34 mouse cellular contexts compared by ENCODE assay signal in genomic region chr10:117234825-117235224, GRCm38 (mm10). TPM values are rescaled to one million over a fixed set of nuclear protein-coding genes. Genes with fewer than 3 reads are reported as not detected.
DNase-seq lines count a peak whose midpoint lies in the region; ATAC-seq lines count a peak whose summit lies in the region.
"Had no signal": no experiment of that assay in that cellular context is flagged by ENCODE, and none has a peak within 500 bp of the region (broad histone marks: within the 10 kb centered on the region; RNA-seq: fewer than 3 reads in every experiment).

No protein-coding gene starts in this region.

- H3K9me3 ChIP-seq in lung, embryonic 16.5 days (ENCODE audit: control insufficient read depth, low read length), result no peaks in the 10 kb centered on the region
- H3K9me3 ChIP-seq: embryonic facial prominence, embryonic 12.5 days; embryonic facial prominence, embryonic 15.5 days; forebrain, embryonic 15.5 days; G1E; hindbrain, embryonic 10.5 days; hindbrain, embryonic 13.5 days; intestine, embryonic 15.5 days had no signal

- H3K4me1 ChIP-seq in lung, embryonic 16.5 days (replicated peaks; ENCODE audit: control insufficient read depth, insufficient read depth, low read length), result no peaks in the 10 kb centered on the region
- H3K4me1 ChIP-seq: embryonic facial prominence, embryonic 12.5 days; embryonic facial prominence, embryonic 15.5 days; forebrain, embryonic 15.5 days; hindbrain, embryonic 10.5 days; hindbrain, embryonic 13.5 days; intestine, embryonic 15.5 days had no signal

- H3K36me3 ChIP-seq in lung, embryonic 16.5 days (ENCODE audit: control insufficient read depth, insufficient read depth, low read length), result no peaks in the 10 kb centered on the region
- H3K36me3 ChIP-seq: embryonic facial prominence, embryonic 12.5 days; embryonic facial prominence, embryonic 15.5 days; forebrain, embryonic 15.5 days; G1E; hindbrain, embryonic 10.5 days; hindbrain, embryonic 13.5 days; intestine, embryonic 15.5 days had no signal

- DNase-seq in adrenal gland, postnatal 14 days, result peak; percentile 51
- no peak for DNase-seq in adrenal gland, adult 8-10 months
- no peak for DNase-seq in lung, postnatal 25 days (ENCODE audit: low spot score)
- DNase-seq in NIH3T3 (ENCODE audit: low read depth), result peak; percentile 42
- peak; percentile 27 to 66 for DNase-seq in lung, postnatal 4 days
- DNase-seq: adrenal gland, adult 2 months; B cell, adult 2 months; cerebellum, adult 11 months; cerebellum, adult 2 months; cerebellum, adult 9-11 months; cerebellum, postnatal 25 days; gastrocnemius, postnatal 10 days; gastrocnemius, postnatal 36 days had no signal

- peak overlapping the region; percentile 13 for H3K27ac ChIP-seq in lung, embryonic 16.5 days (ENCODE audit: low read length)
- H3K27ac ChIP-seq: embryonic facial prominence, embryonic 12.5 days; embryonic facial prominence, embryonic 15.5 days; forebrain, embryonic 15.5 days; hindbrain, embryonic 10.5 days; hindbrain, embryonic 13.5 days; intestine, embryonic 15.5 days had no signal

- H3K27me3 ChIP-seq in lung, embryonic 16.5 days (ENCODE audit: control insufficient read depth, insufficient read depth, low read depth, low read length), result no peaks in the 10 kb centered on the region
- H3K27me3 ChIP-seq: CH12.LX; embryonic facial prominence, embryonic 12.5 days; embryonic facial prominence, embryonic 15.5 days; forebrain, embryonic 15.5 days; hindbrain, embryonic 13.5 days; intestine, embryonic 15.5 days had no signal

- no peak overlapping the region for H3K9ac ChIP-seq in lung, embryonic 16.5 days (ENCODE audit: low read length)
- H3K9ac ChIP-seq: embryonic facial prominence, embryonic 12.5 days; embryonic facial prominence, embryonic 15.5 days; forebrain, embryonic 15.5 days; hindbrain, embryonic 13.5 days; intestine, embryonic 15.5 days had no signal

- ATAC-seq in lung, embryonic 16.5 days (ENCODE audit: low read depth), result peak; percentile 62
- no peak for ATAC-seq in activated CD4-positive, CD25-positive, alpha-beta regulatory T cell, adult 4 months
- ATAC-seq: forebrain, embryonic 15.5 days; hindbrain, embryonic 16.5 days; intestine, embryonic 15.5 days had no signal

- H3K4me2 ChIP-seq in lung, embryonic 16.5 days (ENCODE audit: low read depth, low read length), result no peak overlapping the region; the same call in 1 of the 2 replicates
- H3K4me2 ChIP-seq: embryonic facial prominence, embryonic 12.5 days; embryonic facial prominence, embryonic 15.5 days; forebrain, embryonic 15.5 days; heart, embryonic 11.5 days; hindbrain, embryonic 13.5 days had no signal

- WGBS in lung, embryonic 16.5 days, result 33% methylated on average over 4 of the region's 4 CpGs

- no peak overlapping the region for H3K4me3 ChIP-seq in lung, embryonic 16.5 days (ENCODE audit: low read length)
- H3K4me3 ChIP-seq: embryonic facial prominence, embryonic 12.5 days; embryonic facial prominence, embryonic 15.5 days; forebrain, embryonic 15.5 days; hindbrain, embryonic 10.5 days; hindbrain, embryonic 13.5 days; intestine, embryonic 15.5 days had no signal

RNA-seq across cellular contexts. Expression of gene 9530003J23Rik, which starts 3.7 kb away (rescaled TPM):
- not detected in 2 replicates for total RNA-seq in adrenal gland, postnatal 14 days (2021)
- total RNA-seq in adrenal gland, adult 8-10 months (2022), result not detected
- 0.20 TPM in 1 of 2 replicates, not detected in the other for polyA plus RNA-seq in lung, embryonic 16.5 days (2015; fragmentation: Nextera tagmentation; extraction: Ambion mirVana)
- under 1 TPM in 1 of 2 experiments, not detected in 1; 0.38 TPM for polyA plus RNA-seq in activated CD4-positive, CD25-positive, alpha-beta regulatory T cell, adult 4 months (2017; shearing (Covaris generic))
- total RNA-seq: adrenal gland, adult 2 months; adrenal gland, postnatal 4 days; CH12.LX; common myeloid progenitor, adult 5-6 weeks; gastrocnemius, adult 18-20 months; gastrocnemius, postnatal 10 days; gastrocnemius, postnatal 36 days; granulocyte monocyte progenitor cell, adult 5-6 weeks; heart, adult 8-10 months; heart, postnatal 25 days had no signal
- polyA plus RNA-seq: adrenal gland, adult 2 months; cerebellum, adult 2 months; embryonic facial prominence, embryonic 12.5 days; embryonic facial prominence, embryonic 15.5 days; forebrain, embryonic 11.5 days; forebrain, embryonic 15.5 days; G1E; heart, embryonic 11.5 days; heart, embryonic 14.5 days; heart, postnatal 0 days; hindbrain, embryonic 10.5 days; hindbrain, embryonic 16.5 days; intestine, embryonic 15.5 days had no signal

RNA-seq across cellular contexts. Expression of gene Yeats4, which starts 10.5 kb away (rescaled TPM):
- total RNA-seq in adrenal gland, postnatal 14 days (2021), result 44.3 and 44.6 TPM in 2 replicates
- 10 to 100 TPM; 39.3 to 42.6 (median 41.5) TPM for total RNA-seq in adrenal gland, adult 8-10 months (2022)
- polyA plus RNA-seq in lung, embryonic 16.5 days (2015; fragmentation: Nextera tagmentation; extraction: Ambion mirVana), result 53.2 and 56.5 TPM in 2 replicates
- polyA plus RNA-seq in activated CD4-positive, CD25-positive, alpha-beta regulatory T cell, adult 4 months (2017; shearing (Covaris generic)), result 10 to 100 TPM; 27.8 to 31.0 TPM

RNA-seq across cellular contexts. Expression of gene Lyz2, which starts 47.3 kb away (rescaled TPM):
- total RNA-seq in adrenal gland, postnatal 14 days (2021), result 66.2 and 195 TPM in 2 replicates
- 100 to 1,000 TPM; 174 to 471 (median 338) TPM for total RNA-seq in adrenal gland, adult 8-10 months (2022)
- polyA plus RNA-seq in lung, embryonic 16.5 days (2015; fragmentation: Nextera tagmentation; extraction: Ambion mirVana), result 207 and 250 TPM in 2 replicates
- 10 to 100 TPM in 1 of 2 experiments, under 1 TPM in 1; 0.81 to 22.5 TPM for polyA plus RNA-seq in activated CD4-positive, CD25-positive, alpha-beta regulatory T cell, adult 4 months (2017; shearing (Covaris generic))

RNA-seq across cellular contexts. Expression of gene Lyz1, which starts 57.8 kb away (rescaled TPM):
- 7.3 and 26.9 TPM in 2 replicates for total RNA-seq in adrenal gland, postnatal 14 days (2021)
- total RNA-seq in adrenal gland, adult 8-10 months (2022), result 10 to 100 TPM; 13.9 to 37.6 (median 25.4) TPM
- 2.5 and 5.5 TPM in 2 replicates for polyA plus RNA-seq in lung, embryonic 16.5 days (2015; fragmentation: Nextera tagmentation; extraction: Ambion mirVana)
- 1 to 10 TPM in 1 of 2 experiments, under 1 TPM in 1; 0.46 to 1.8 TPM for polyA plus RNA-seq in activated CD4-positive, CD25-positive, alpha-beta regulatory T cell, adult 4 months (2017; shearing (Covaris generic))
- total RNA-seq: CH12.LX; common myeloid progenitor, adult 5-6 weeks had no signal
- polyA plus RNA-seq: embryonic facial prominence, embryonic 12.5 days; forebrain, embryonic 11.5 days; forebrain, embryonic 15.5 days; G1E; hindbrain, embryonic 10.5 days; hindbrain, embryonic 13.5 days; hindbrain, embryonic 16.5 days had no signal

Comparison
In these comparisons a context has a peak if more than half of its experiments do, and no peak if none do; other contexts are left out.
1. DNase-seq: peak in adrenal gland, postnatal 14 days (single experiment), NIH3T3 (single experiment) and lung, postnatal 4 days (2 of 2); none in adrenal gland, adult 8-10 months (single experiment) and lung, postnatal 25 days (single experiment).